Mouse (Mus musculus) erythroblast, embryonic 14.5 days (primary cell): Measurements from ENCODE around the gene Tcirg1.

Source experiments
- GATA1 ChIP-seq: IDR thresholded peaks from 2 replicates; pipeline ENCODE4 v1.6.1; 2012; ENCODE audit warnings: low read length, inconsistent platforms, mixed read lengths
- TAL1 ChIP-seq: IDR thresholded peaks from 3 replicates; pipeline ENCODE4 v1.6.1; 2012; ENCODE audit warnings: low read length, inconsistent platforms, mixed read lengths

DNA sequence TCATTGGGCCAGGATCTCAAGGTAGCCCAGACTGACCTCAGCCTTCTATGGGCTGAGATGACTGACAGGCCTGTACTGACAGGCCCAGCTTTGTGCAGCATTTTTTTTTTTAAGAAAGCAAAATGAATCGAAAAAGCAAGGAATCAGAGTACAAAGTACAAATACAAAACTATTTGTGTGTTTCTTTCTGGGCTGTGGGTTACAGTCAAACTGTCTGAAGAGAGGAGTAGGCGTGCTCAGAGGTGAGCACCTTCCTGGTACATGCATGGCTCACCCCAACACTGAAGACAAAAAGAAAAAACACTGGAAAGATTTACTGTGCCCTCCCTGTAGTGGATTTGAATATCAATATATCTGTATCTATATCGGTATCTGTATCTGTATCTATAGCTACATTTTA is 40.9 kb upstream of the Tcirg1 start:
- TF ChIP-seq GATA1 = no peak
- TF ChIP-seq TAL1 = no peak
